Comparison of ENCODE assay signal across 9 mouse cellular contexts in the genomic region with DNA sequence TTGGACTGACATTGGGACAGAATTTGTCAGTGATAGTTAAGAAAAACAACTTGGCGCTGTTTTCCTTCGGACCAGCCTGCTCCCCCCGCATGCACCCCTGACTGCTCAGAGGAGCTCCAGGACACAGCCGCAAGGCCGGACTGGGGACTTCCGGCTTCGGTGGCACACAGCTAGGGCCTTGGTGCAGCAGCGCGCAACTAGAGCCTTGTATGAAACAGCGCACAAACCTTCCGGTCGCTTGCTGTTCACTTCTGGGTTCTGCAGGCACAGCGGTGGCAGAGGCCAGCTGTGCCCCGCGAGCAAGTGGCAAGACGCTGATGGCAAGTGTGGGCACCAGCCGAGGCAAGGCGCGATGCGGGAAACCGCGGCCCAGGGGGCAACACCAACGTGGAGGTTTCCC. TPM values are rescaled to one million over a fixed set of nuclear protein-coding genes. Genes with fewer than 3 reads are reported as not detected.
DNase-seq lines count a peak whose midpoint lies in the region; ATAC-seq lines count a peak whose summit lies in the region.
"Had no signal": no experiment of that assay in that cellular context is flagged by ENCODE, and none has a peak within 500 bp of the region (broad histone marks: within the 10 kb centered on the region; RNA-seq: fewer than 3 reads in every experiment).

No protein-coding gene starts in this region.

- WGBS in heart, embryonic 13.5 days = 46% methylated on average over 23 of the region's 23 CpGs
- 74% methylated on average over 22 of the region's 23 CpGs for WGBS in embryonic facial prominence, embryonic 14.5 days
- WGBS in liver, embryonic 12.5 days (ENCODE audit: insufficient replicate concordance) = 55% methylated on average over 23 of the region's 23 CpGs

- DNase-seq in heart, postnatal 36 days = no peak
- DNase-seq in CD4-positive, CD25-positive, alpha-beta regulatory T cell, adult 2 months (ENCODE audit: low read depth, low spot score) = peak; percentile 22
- no peak for DNase-seq in embryonic facial prominence, embryonic 14.5 days (ENCODE audit: low spot score)
- DNase-seq in adrenal gland, postnatal 25 days = no peak
- DNase-seq in left cerebral cortex, postnatal 36 days (ENCODE audit: low spot score in 2 of 2) = no peak
- no peak for DNase-seq in testis, postnatal 10 days (ENCODE audit: low spot score)

- no peaks in the 10 kb centered on the region for H3K36me3 ChIP-seq in heart, embryonic 13.5 days
- H3K36me3 ChIP-seq in embryonic facial prominence, embryonic 14.5 days (ENCODE audit: control insufficient read depth, insufficient read depth, low read length) = no peaks in the 10 kb centered on the region
- no peaks in the 10 kb centered on the region for H3K36me3 ChIP-seq in liver, embryonic 12.5 days

- H3K9ac ChIP-seq in heart, embryonic 13.5 days = peak overlapping the region; percentile 54; the same call in 1 of the 2 replicates
- H3K9ac ChIP-seq in embryonic facial prominence, embryonic 14.5 days (ENCODE audit: low read depth, low read length) = no peak overlapping the region
- no peak overlapping the region for H3K9ac ChIP-seq in liver, embryonic 12.5 days

- peak overlapping the region; percentile 40 for H3K4me3 ChIP-seq in heart, embryonic 13.5 days
- H3K4me3 ChIP-seq in embryonic facial prominence, embryonic 14.5 days (ENCODE audit: low read depth, low read length) = 0 out of 2 replicates have a peak overlapping the region, but pooled peaks have one; percentile 10
- H3K4me3 ChIP-seq in liver, embryonic 12.5 days = peak overlapping the region; percentile 25

- H3K9me3 ChIP-seq in heart, embryonic 13.5 days = peaks cover 22% of the 10 kb centered on the region
- peaks cover 11% of the 10 kb centered on the region; the same call in 1 of the 2 replicates for H3K9me3 ChIP-seq in embryonic facial prominence, embryonic 14.5 days (ENCODE audit: control insufficient read depth, low read length)
- H3K9me3 ChIP-seq in liver, embryonic 12.5 days (replicated peaks) = peaks cover 11% of the 10 kb centered on the region

- H3K4me1 ChIP-seq in heart, embryonic 13.5 days = 0 out of 2 replicates have a peak, but pooled peaks cover 5% of the 10 kb centered on the region
- no peaks in the 10 kb centered on the region for H3K4me1 ChIP-seq in embryonic facial prominence, embryonic 14.5 days (ENCODE audit: control insufficient read depth, insufficient read depth, low read length)
- H3K4me1 ChIP-seq in liver, embryonic 12.5 days = peaks cover 6% of the 10 kb centered on the region

- no peak overlapping the region for H3K27ac ChIP-seq in heart, embryonic 13.5 days (replicated peaks)
- no peak overlapping the region for H3K27ac ChIP-seq in embryonic facial prominence, embryonic 14.5 days (replicated peaks; ENCODE audit: low read depth, low read length)
- no peak overlapping the region for H3K27ac ChIP-seq in liver, embryonic 12.5 days

- intact Hi-C loops in heart, postnatal 36 days (cut with DNase I) = no loop called here
- intact Hi-C loops in left cerebral cortex, postnatal 36 days (cut with DNase I) = no loop called here

- H3K27me3 ChIP-seq in heart, embryonic 13.5 days (replicated peaks) = no peaks in the 10 kb centered on the region
- no peaks in the 10 kb centered on the region for H3K27me3 ChIP-seq in embryonic facial prominence, embryonic 14.5 days (replicated peaks; ENCODE audit: control insufficient read depth, insufficient read depth, low read length)
- H3K27me3 ChIP-seq in liver, embryonic 12.5 days (replicated peaks) = no peaks in the 10 kb centered on the region
- H3K27me3 ChIP-seq: CH12.LX had no signal

- ATAC-seq in heart, embryonic 13.5 days (ENCODE audit: extremely low read depth, insufficient number of reproducible peaks, low FRiP score, low TSS enrichment) = no peak
- ATAC-seq in embryonic facial prominence, embryonic 14.5 days (ENCODE audit: low read depth) = no peak
- ATAC-seq in liver, embryonic 12.5 days = no peak; the same call in 1 of the 2 replicates

- H3K4me2 ChIP-seq in heart, embryonic 13.5 days = peak overlapping the region; percentile 67
- H3K4me2 ChIP-seq in embryonic facial prominence, embryonic 14.5 days (ENCODE audit: low read depth, low read length) = peak overlapping the region; percentile 41
- peak overlapping the region; percentile 58 for H3K4me2 ChIP-seq in liver, embryonic 12.5 days

RNA-seq across cellular contexts. Expression of a gene that starts 12.9 kb away (rescaled TPM):
- 11.1 and 12.0 TPM in 2 replicates for polyA plus RNA-seq in heart, embryonic 13.5 days (2015; fragmentation: Nextera tagmentation; extraction: Ambion mirVana)
- total RNA-seq in heart, postnatal 36 days (2021) = 10 to 100 TPM; 23.8 to 27.9 TPM
- polyA plus RNA-seq in embryonic facial prominence, embryonic 14.5 days (2014; fragmentation: Nextera tagmentation; extraction: Ambion mirVana) = 14.9 and 18.7 TPM in 2 replicates
- 9.5 and 11.0 TPM in 2 replicates for polyA plus RNA-seq in liver, embryonic 12.5 days (2016; fragmentation: Nextera tagmentation; extraction: Ambion mirVana)
- 26.6 and 31.6 TPM in 2 replicates for total RNA-seq in adrenal gland, postnatal 25 days (2021)
- 1 to 10 TPM; 4.0 to 6.8 TPM for total RNA-seq in left cerebral cortex, postnatal 36 days (2021)
